Mouse (Mus musculus) lung, adult 18-20 months (tissue): Measurements from ENCODE around the gene Cyp24a1.

Experiments used
- DNase-seq, 2 experiments: peaks; one replicate each; pipeline ENCODE4 v3.0.0; 2022; ENCODE audit warnings: mixed read lengths in 2 of 2

Gene Cyp24a1

GRCm38 (mm10) chr2:170497091-170497566, at the start of gene Cyp24a1:
Gene Cyp24a1, minus strand, starts transcription at chr2:170497145.
- peak; percentile 66 to 79 for DNase-seq

GRCm38 (mm10) chr2:170545745-170546144, 48.8 kb upstream of the Cyp24a1 start:
- DNase-seq = no peak

GRCm38 (mm10) chr2:170544950-170545349, 48.0 kb upstream of the Cyp24a1 start:
- no peak for DNase-seq

DNA sequence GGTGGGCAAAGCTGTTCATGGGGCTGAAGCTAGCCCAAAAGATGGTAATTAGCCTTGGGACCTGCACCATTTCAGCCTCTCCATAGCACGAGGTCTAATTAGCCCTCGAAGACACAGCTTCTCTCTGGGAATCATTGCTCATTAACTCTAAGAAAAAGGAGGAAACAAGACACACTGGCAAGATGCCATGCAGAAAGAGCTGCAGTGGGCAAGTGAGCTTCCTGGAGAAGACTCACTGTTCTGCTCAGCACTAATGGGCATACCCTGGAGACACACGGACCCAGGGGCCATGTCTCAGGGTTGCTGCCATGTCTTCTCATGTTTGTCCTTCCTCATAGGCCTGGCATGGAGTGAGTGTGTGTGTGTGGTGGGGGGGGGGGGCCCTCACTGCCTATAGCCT, 47.2 kb upstream of the Cyp24a1 start:
- no peak for DNase-seq

- peak; percentile 20 to 32 for DNase-seq
Measured at GRCm38 (mm10) chr2:170543625-170544024, 46.7 kb upstream of the Cyp24a1 start.

GRCm38 (mm10) chr2:170539211-170539610, 42.3 kb upstream of the Cyp24a1 start:
- no peak for DNase-seq

DNA sequence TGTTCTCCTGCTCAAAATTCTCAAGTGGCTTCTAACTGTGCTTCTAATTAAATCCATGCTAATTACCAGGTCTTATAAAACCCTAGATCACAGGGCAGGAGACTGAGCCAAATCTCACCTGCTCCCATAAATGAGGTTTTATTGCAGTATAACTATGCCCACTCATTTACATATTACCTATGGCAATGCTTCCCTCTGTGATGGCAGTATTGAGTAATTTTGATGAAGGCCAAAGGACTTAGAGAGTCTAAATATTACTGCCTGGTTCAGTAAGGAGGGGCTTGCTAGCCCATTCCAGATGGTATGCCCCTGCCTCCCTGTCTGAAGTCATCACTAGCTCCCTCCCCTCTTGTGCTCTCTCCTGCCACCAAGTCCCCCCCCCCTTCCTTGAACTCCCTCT, 38.9 kb upstream of the Cyp24a1 start:
- no peak for DNase-seq

GRCm38 (mm10) chr2:170534803-170535174, 37.8 kb upstream of the Cyp24a1 start:
- DNase-seq = no peak

DNA sequence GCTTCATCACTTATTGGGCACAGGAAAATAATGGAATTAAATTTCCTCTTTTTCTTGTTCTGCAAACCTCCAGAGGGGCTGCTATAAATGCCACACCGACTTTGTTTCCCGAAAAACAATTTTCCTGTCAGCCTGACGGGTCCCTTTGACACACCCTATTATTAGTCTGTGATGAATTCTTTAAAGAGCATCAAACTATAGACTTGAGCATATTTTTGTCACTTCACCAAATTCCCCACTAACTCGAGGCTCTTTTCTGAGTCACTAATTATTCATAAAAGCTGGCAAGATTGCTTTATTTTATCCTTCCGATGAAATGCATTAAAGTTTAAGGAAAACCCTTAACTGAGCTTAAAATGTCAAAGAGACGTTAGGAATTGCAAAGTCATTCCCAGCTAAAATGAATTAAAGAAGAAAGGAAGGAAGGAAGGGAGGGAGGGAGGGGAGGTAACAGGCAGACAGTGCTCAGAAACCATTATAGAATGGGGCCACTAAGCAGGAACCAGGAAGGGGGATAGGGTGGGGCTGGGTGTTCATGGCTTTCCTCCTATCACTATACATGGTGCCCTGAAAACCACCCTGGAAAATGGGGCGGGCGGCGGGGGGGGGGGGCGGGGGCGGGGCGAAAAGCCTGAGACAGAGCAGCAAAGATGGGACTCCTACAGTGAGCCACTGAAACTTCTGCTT, 37.3 kb upstream of the Cyp24a1 start:
- DNase-seq = no peak

GRCm38 (mm10) chr2:170530256-170530655, 33.3 kb upstream of the Cyp24a1 start:
- no peak for DNase-seq

- DNase-seq = no peak
Measured at GRCm38 (mm10) chr2:170529766-170530165, 32.8 kb upstream of the Cyp24a1 start.

DNA sequence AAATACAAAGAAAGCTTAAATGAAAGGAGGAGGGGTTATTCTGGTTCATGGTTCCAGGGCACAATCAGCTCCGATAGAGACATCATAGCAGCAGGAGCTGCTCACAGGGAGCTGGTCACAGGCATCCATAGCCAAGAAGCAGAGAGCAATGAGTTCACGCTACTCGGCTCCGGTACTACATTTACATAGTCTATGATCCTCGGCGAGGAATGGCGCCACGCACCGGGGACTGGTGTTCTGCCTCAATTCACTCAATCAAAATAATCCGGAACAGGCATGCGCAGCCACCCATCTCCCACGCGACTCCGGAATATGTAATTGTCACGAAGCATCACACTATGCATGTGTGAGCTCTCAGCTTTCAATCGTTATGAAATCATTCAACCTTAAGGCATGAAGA, 31.1 kb upstream of the Cyp24a1 start:
- DNase-seq = no peak

GRCm38 (mm10) chr2:170526513-170526912, 29.6 kb upstream of the Cyp24a1 start:
- peak; percentile 66 to 73 for DNase-seq

- DNase-seq = peak; percentile 28 to 30
Measured at GRCm38 (mm10) chr2:170520321-170520971, 23.5 kb upstream of the Cyp24a1 start.

GRCm38 (mm10) chr2:170513756-170514155, 16.8 kb upstream of the Cyp24a1 start:
- DNase-seq = no peak

GRCm38 (mm10) chr2:170511073-170511891, 14.3 kb upstream of the Cyp24a1 start:
- peak; percentile 88 to 91 for DNase-seq

DNA sequence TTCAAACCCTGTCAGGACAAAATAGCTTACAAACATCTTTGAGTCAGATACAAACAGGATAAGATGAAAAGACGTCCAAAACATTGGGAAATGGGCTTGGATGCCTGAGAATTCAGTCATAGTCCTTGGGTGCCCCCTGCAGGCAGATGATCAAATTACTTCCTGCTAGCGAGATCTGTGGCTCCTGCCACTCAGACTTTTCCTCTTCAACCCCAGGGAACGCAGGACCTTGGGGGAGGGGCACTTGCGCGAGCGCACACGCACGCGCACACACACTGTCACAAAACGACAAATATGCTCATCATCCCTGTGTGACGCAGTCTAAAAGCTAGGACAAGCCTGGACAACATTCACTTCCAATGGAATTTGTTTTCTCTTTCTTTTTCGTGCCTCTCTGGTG, 11.9 kb upstream of the Cyp24a1 start:
- peak; percentile 89 to 93 for DNase-seq

DNA sequence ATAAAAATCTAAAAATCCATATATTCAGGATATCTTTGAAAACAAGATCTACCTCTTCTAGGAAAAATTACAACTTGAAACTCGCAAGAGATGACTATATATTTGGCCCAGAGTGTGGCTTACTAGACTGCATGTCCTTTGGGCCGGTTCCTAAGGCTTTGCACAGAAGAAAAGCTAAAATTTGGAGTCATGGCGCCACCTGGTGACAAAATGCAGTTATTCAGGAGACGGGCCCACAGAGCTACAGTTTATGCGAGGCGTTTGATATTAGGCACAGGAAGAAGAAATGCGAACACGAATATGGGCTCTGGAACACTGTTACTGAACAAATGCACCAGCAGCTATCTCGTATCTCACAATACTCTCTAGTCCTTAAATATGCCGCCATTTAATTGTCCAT, 10.8 kb upstream of the Cyp24a1 start:
- peak; percentile 76 to 77 for DNase-seq

- DNase-seq = no peak
Measured at GRCm38 (mm10) chr2:170503983-170504382, 7.0 kb upstream of the Cyp24a1 start.

DNA sequence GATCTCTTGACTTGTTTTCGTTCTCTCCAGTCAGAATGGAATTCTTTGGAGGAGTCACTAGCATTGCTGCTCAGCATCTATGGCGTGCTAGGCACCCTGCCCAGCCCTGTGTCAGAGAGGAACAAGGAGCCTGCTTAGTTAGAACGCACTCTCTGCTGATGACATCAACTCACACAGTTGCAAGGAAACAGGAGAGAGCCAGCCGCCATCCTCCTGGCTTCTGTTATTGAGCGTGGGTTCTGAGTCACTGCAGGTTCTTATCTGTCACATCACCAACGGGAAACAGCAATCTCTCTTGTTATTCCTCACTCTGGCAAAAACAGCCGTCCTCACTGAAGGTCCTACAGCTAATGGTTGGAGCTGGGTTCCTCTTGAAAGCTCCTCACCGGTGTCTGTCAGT, 6.4 kb upstream of the Cyp24a1 start:
- DNase-seq = no peak

- DNase-seq = no peak
Measured at GRCm38 (mm10) chr2:170498011-170498410, 1.1 kb upstream of the Cyp24a1 start.

GRCm38 (mm10) chr2:170496154-170496930, 603 bp downstream of the Cyp24a1 start, which contains the start of gene Pfdn4:
Gene Pfdn4, plus strand, starts transcription at chr2:170496428.
- no peak for DNase-seq
